Mouse (Mus musculus) hindbrain, embryonic 11.5 days (tissue): ENCODE measurements at regions not wholly inside any gene's neighbourhood (a gene's known extent, or its start where the extent isn't known, plus 50 kb on each side); places are given as distances from the start of the nearest gene placed in this dataset.

Experiments
- ATAC-seq: fragments of 200-750 bp; cut with Nextera tagmentation; 2 replicates; pipeline ENCODE4 v1.8.0; 2017; ENCODE audit warnings: mild to moderate bottlenecking, moderate TSS enrichment, moderate library complexity; ENCODE audit not compliant: low FRiP score
- DNase-seq: peaks from one replicate; pipeline ENCODE4 v3.0.0-alpha.2; 2015; ENCODE audit warnings: low spot score
- H3K27ac ChIP-seq: fragments of 300-500 bp; sonication (generic); 2 replicates; pipeline ENCODE4 v1.5.1; 2014; ENCODE audit warnings: mild to moderate bottlenecking, low read depth, low read length
- H3K27me3 ChIP-seq: fragments of 300-500 bp; sonication (generic); 2 replicates; pipeline ENCODE4 v1.6.1; 2014; ENCODE audit warnings: mild to moderate bottlenecking, low read length, moderate library complexity, mixed read lengths; ENCODE audit not compliant: control insufficient read depth, insufficient read depth
- H3K36me3 ChIP-seq: fragments of 300-500 bp; sonication (generic); 2 replicates; pipeline ENCODE4 v1.6.1; 2014; ENCODE audit warnings: mild to moderate bottlenecking, low read length, moderate library complexity, mixed read lengths; ENCODE audit not compliant: control insufficient read depth, insufficient read depth
- H3K4me1 ChIP-seq: fragments of 300-500 bp; sonication (generic); replicated peaks from 2 replicates; pipeline ENCODE4 v1.6.1; 2014; ENCODE audit warnings: low read length, mixed read lengths; ENCODE audit not compliant: control insufficient read depth, insufficient read depth
- H3K4me2 ChIP-seq: fragments of 300-500 bp; sonication (generic); replicated peaks from 2 replicates; pipeline ENCODE4 v1.6.1; 2014; ENCODE audit warnings: mild to moderate bottlenecking, low read depth, low read length
- H3K4me3 ChIP-seq: fragments of 300-500 bp; sonication (generic); 2 replicates; pipeline ENCODE4 v1.5.1; 2014; ENCODE audit warnings: low read depth, low read length
- H3K9ac ChIP-seq: fragments of 300-500 bp; sonication (generic); 2 replicates; pipeline ENCODE4 v1.6.1; 2014; ENCODE audit warnings: low read depth, low read length
- H3K9me3 ChIP-seq: fragments of 300-500 bp; sonication (generic); 2 replicates; pipeline ENCODE4 v1.6.1; 2016; ENCODE audit warnings: low read length; ENCODE audit not compliant: control insufficient read depth
- WGBS: fragments of 180-500 bp; shearing (Covaris S2); extraction: QIAGEN DNeasy Blood & Tissue Kit; methylation state at CpG from one replicate; pipeline ENCODE4 v1.1.7; 2014; 5-methylcytosine and 5-hydroxymethylcytosine counted together

GRCm38 (mm10) chr16:24176057-24176456 lies 187.4 kb upstream of the Bcl6 start:
- no peaks in the 10 kb centered on the region for H3K4me1 ChIP-seq
- H3K27ac ChIP-seq = no peak overlapping the region
- no peak for ATAC-seq

GRCm38 (mm10) chr16:24175235-24175760 lies 186.6 kb upstream of the Bcl6 start:
- Histone ChIP-seq H3K27ac (no peak overlapping the region), H3K4me3 (no peak overlapping the region), H3K27me3 (no peaks in the 10 kb centered on the region), H3K9ac (no peak overlapping the region), H3K9me3 (no peaks in the 10 kb centered on the region), H3K4me2 (no peak overlapping the region), H3K4me1 (no peaks in the 10 kb centered on the region), H3K36me3 (no peaks in the 10 kb centered on the region)
- ATAC-seq (no peak), DNase-seq (no peak)
- 70% methylated on average over 9 of the region's 9 CpGs for WGBS

More at GRCm38 (mm10) chr16:24176057-24176456, 187.4 kb upstream of the Bcl6 start:
- H3K27me3 ChIP-seq = no peaks in the 10 kb centered on the region
- no peak for DNase-seq
- no peak overlapping the region for H3K4me3 ChIP-seq
- 54% methylated on average over 2 of the region's 2 CpGs for WGBS
- no peaks in the 10 kb centered on the region for H3K9me3 ChIP-seq
- H3K4me2 ChIP-seq = no peak overlapping the region
- no peak overlapping the region for H3K9ac ChIP-seq
- no peaks in the 10 kb centered on the region for H3K36me3 ChIP-seq

GRCm38 (mm10) chr16:24174595-24174994 lies 185.9 kb upstream of the Bcl6 start:
- Histone ChIP-seq H3K9me3 (no peaks in the 10 kb centered on the region), H3K36me3 (no peaks in the 10 kb centered on the region), H3K4me2 (no peak overlapping the region), H3K9ac (no peak overlapping the region), H3K4me1 (no peaks in the 10 kb centered on the region), H3K4me3 (no peak overlapping the region), H3K27ac (no peak overlapping the region), H3K27me3 (no peaks in the 10 kb centered on the region)
- 88% methylated on average over 3 of the region's 3 CpGs for WGBS
- no peak for DNase-seq
- ATAC-seq = no peak

GRCm38 (mm10) chr16:24173783-24174518 lies 185.3 kb upstream of the Bcl6 start:
- WGBS = 82% methylated on average over 5 of the region's 5 CpGs
- no peaks in the 10 kb centered on the region for H3K27me3 ChIP-seq

GRCm38 (mm10) chr16:24172653-24173052 lies 184.0 kb upstream of the Bcl6 start:
- no peak overlapping the region for H3K9ac ChIP-seq
- WGBS = 86% methylated on average over 2 of the region's 2 CpGs
- H3K4me1 ChIP-seq = no peaks in the 10 kb centered on the region
- no peak for ATAC-seq
- H3K27ac ChIP-seq = no peak overlapping the region
- H3K9me3 ChIP-seq = no peaks in the 10 kb centered on the region
- H3K4me2 ChIP-seq = no peak overlapping the region
- no peak overlapping the region for H3K4me3 ChIP-seq
- no peak for DNase-seq
- no peaks in the 10 kb centered on the region for H3K27me3 ChIP-seq
- no peaks in the 10 kb centered on the region for H3K36me3 ChIP-seq

More at GRCm38 (mm10) chr16:24173783-24174518, 185.3 kb upstream of the Bcl6 start:
- no peak overlapping the region for H3K27ac ChIP-seq
- ATAC-seq (no peak), DNase-seq (no peak)
- H3K9ac ChIP-seq = no peak overlapping the region
- no peak overlapping the region for H3K4me3 ChIP-seq
- no peaks in the 10 kb centered on the region for H3K4me1 ChIP-seq
- no peaks in the 10 kb centered on the region for H3K9me3 ChIP-seq
- no peaks in the 10 kb centered on the region for H3K36me3 ChIP-seq
- H3K4me2 ChIP-seq = no peak overlapping the region

- H3K36me3 ChIP-seq = no peaks in the 10 kb centered on the region
- H3K27ac ChIP-seq = no peak overlapping the region
- no peaks in the 10 kb centered on the region for H3K9me3 ChIP-seq
- 68% methylated on average over 5 of the region's 5 CpGs for WGBS
- ATAC-seq (peak; percentile 92), DNase-seq (peak; percentile 20)
- no peak overlapping the region for H3K4me3 ChIP-seq
- no peak overlapping the region for H3K4me2 ChIP-seq
- no peaks in the 10 kb centered on the region for H3K27me3 ChIP-seq
- no peak overlapping the region for H3K9ac ChIP-seq
- no peaks in the 10 kb centered on the region for H3K4me1 ChIP-seq
Measured at GRCm38 (mm10) chr16:24172065-24172464, 183.4 kb upstream of the Bcl6 start.

GRCm38 (mm10) chr16:24171161-24171560 lies 182.5 kb upstream of the Bcl6 start:
- ATAC-seq = no peak
- H3K4me1 ChIP-seq = no peaks in the 10 kb centered on the region
- no peaks in the 10 kb centered on the region for H3K9me3 ChIP-seq
- DNase-seq = no peak
- H3K9ac ChIP-seq = no peak overlapping the region
- H3K4me2 ChIP-seq = no peak overlapping the region
- WGBS = 83% methylated on average over 4 of the region's 4 CpGs
- H3K27me3 ChIP-seq = no peaks in the 10 kb centered on the region
- no peaks in the 10 kb centered on the region for H3K36me3 ChIP-seq
- no peak overlapping the region for H3K27ac ChIP-seq
- no peak overlapping the region for H3K4me3 ChIP-seq

GRCm38 (mm10) chr16:24166496-24166895 lies 177.8 kb upstream of the Bcl6 start:
- no peak for DNase-seq
- H3K9me3 ChIP-seq = no peaks in the 10 kb centered on the region
- H3K4me1 ChIP-seq = no peaks in the 10 kb centered on the region
- H3K4me2 ChIP-seq = no peak overlapping the region
- H3K27ac ChIP-seq = no peak overlapping the region
- H3K9ac ChIP-seq = no peak overlapping the region
- no peaks in the 10 kb centered on the region for H3K27me3 ChIP-seq
- ATAC-seq = no peak
- no peak overlapping the region for H3K4me3 ChIP-seq
- H3K36me3 ChIP-seq = no peaks in the 10 kb centered on the region

GRCm38 (mm10) chr16:24165461-24166081 lies 176.9 kb upstream of the Bcl6 start:
- 61% methylated on average over 11 of the region's 11 CpGs for WGBS
- H3K9ac ChIP-seq = no peak overlapping the region

More at GRCm38 (mm10) chr16:24165461-24166081, 176.9 kb upstream of the Bcl6 start:
- no peak for ATAC-seq
- no peak for DNase-seq
- Histone ChIP-seq H3K4me2 (no peak overlapping the region), H3K4me3 (no peak overlapping the region), H3K27me3 (no peaks in the 10 kb centered on the region), H3K9me3 (no peaks in the 10 kb centered on the region), H3K36me3 (no peaks in the 10 kb centered on the region), H3K4me1 (no peaks in the 10 kb centered on the region), H3K27ac (no peak overlapping the region)
